Mouse (Mus musculus) stomach, postnatal 0 days (tissue): ENCODE measurements around the gene H2-Ab1.

Source experiments
- CTCF ChIP-seq: IDR thresholded peaks from 2 replicates; pipeline ENCODE4 v1.5.1; 2016; ENCODE audit warnings: antibody characterized with exemption, low read depth, mild to moderate bottlenecking, moderate library complexity
- EP300 ChIP-seq: optimal IDR thresholded peaks from 2 replicates; pipeline ENCODE3; 2016; ENCODE audit warnings: antibody characterized with exemption

GRCm38 (mm10) chr17:34238706-34239105 lies 18.8 kb upstream of the H2-Ab1 start, which contains the start of gene H2-Ob:
- TF ChIP-seq CTCF (no peak), EP300 (no peak)
